Mouse (Mus musculus) heart, postnatal 0 days (tissue): ENCODE results near the gene B3gnt2. TPM values are rescaled to one million over a fixed set of nuclear protein-coding genes. Genes with fewer than 3 reads are reported as not detected.

ENCODE experiments used
- ATAC-seq: fragments of 200-750 bp; cut with Nextera tagmentation; 2 replicates; pipeline ENCODE4 v1.8.0; 2017; ENCODE audit warnings: low read depth, moderate number of reproducible peaks, moderate library complexity; ENCODE audit not compliant: insufficient read depth
- DNase-seq: peaks from one replicate; pipeline ENCODE4 v3.0.0-alpha.2; 2016; ENCODE audit warnings: low spot score
- H3K27ac ChIP-seq: fragments of 300-500 bp; sonication (generic); 2 replicates; pipeline ENCODE4 v1.5.1; 2014; ENCODE audit warnings: low read depth, mild to moderate bottlenecking
- H3K27me3 ChIP-seq: fragments of 300-500 bp; sonication (generic); 2 replicates; pipeline ENCODE4 v1.6.1; 2014; ENCODE audit warnings: low read length, mixed read lengths; ENCODE audit not compliant: control insufficient read depth, insufficient read depth
- H3K36me3 ChIP-seq: fragments of 300-500 bp; sonication (generic); replicated peaks from 2 replicates; pipeline ENCODE4 v1.6.1; 2014; ENCODE audit warnings: low read length, mixed read lengths; ENCODE audit not compliant: control insufficient read depth, insufficient read depth
- H3K4me1 ChIP-seq: fragments of 300-500 bp; sonication (generic); 2 replicates; pipeline ENCODE4 v1.6.1; 2014; ENCODE audit warnings: antibody characterized with exemption; ENCODE audit not compliant: control insufficient read depth, insufficient read depth
- H3K4me2 ChIP-seq: fragments of 300-500 bp; sonication (generic); 2 replicates; pipeline ENCODE4 v1.6.1; 2014; ENCODE audit warnings: low read depth, mild to moderate bottlenecking, low read length, moderate library complexity
- H3K4me3 ChIP-seq: fragments of 300-500 bp; sonication (generic); 2 replicates; pipeline ENCODE4 v1.5.1; 2014; ENCODE audit warnings: low read depth, low read length
- H3K9ac ChIP-seq: fragments of 300-500 bp; sonication (generic); replicated peaks from 2 replicates; pipeline ENCODE4 v1.6.1; 2014; ENCODE audit warnings: low read depth, low read length, mixed read lengths
- H3K9me3 ChIP-seq: fragments of 300-500 bp; sonication (generic); replicated peaks from 2 replicates; pipeline ENCODE4 v1.6.1; 2016; ENCODE audit warnings: low read length; ENCODE audit not compliant: control insufficient read depth
- CTCF ChIP-seq: IDR thresholded peaks from 2 replicates; pipeline ENCODE4 v1.5.1; 2016; ENCODE audit warnings: antibody characterized with exemption, control low read depth, low read depth
- EP300 ChIP-seq: IDR thresholded peaks from 2 replicates; pipeline ENCODE4 v1.6.1; 2016; ENCODE audit warnings: antibody characterized with exemption, low read depth
- WGBS: fragments of 180-500 bp; shearing (Covaris S2); extraction: QIAGEN DNeasy Blood & Tissue Kit; methylation state at CpG from one replicate; pipeline ENCODE4 v1.1.7; 2014; 5-methylcytosine and 5-hydroxymethylcytosine counted together
- polyA plus RNA-seq: library from polyadenylated mRNA; unstranded; fragments of >200 nt; fragmentation: Nextera tagmentation; extraction: Ambion mirVana; gene quantifications from 2 replicates; pipeline ENCODE4 v1.2.1, GENCODE M21; 2015
- total RNA-seq: library from RNA; depleted of rRNA; stranded (reverse); fragments of >200 nt; gene quantifications from 2 replicates; pipeline ENCODE4 v1.2.3, GENCODE M21; 2014; ENCODE audit warnings: low replicate concordance

B3gnt2 gene
- total and polyA plus RNA-seq, 2 experiments from 2014 or later: 5.9 to 22.6 TPM

GRCm38 (mm10) chr11:22828988-22829632, 31.7 kb downstream of the B3gnt2 start:
- WGBS: 95% methylated on average over 15 of the region's 15 CpGs
- Histone ChIP-seq H3K9ac (no peak overlapping the region), H3K36me3 (0 out of 2 replicates have a peak, but pooled peaks cover 6% of the 10 kb centered on the region), H3K4me2 (no peak overlapping the region), H3K4me1 (0 out of 2 replicates have a peak, but pooled peaks cover 15% of the 10 kb centered on the region), H3K27me3 (no peaks in the 10 kb centered on the region), H3K27ac (no peak overlapping the region), H3K9me3 (no peaks in the 10 kb centered on the region), H3K4me3 (no peak overlapping the region)
- no peak for ATAC-seq
- DNase-seq: no peak
- no peak for TF ChIP-seq CTCF

DNA sequence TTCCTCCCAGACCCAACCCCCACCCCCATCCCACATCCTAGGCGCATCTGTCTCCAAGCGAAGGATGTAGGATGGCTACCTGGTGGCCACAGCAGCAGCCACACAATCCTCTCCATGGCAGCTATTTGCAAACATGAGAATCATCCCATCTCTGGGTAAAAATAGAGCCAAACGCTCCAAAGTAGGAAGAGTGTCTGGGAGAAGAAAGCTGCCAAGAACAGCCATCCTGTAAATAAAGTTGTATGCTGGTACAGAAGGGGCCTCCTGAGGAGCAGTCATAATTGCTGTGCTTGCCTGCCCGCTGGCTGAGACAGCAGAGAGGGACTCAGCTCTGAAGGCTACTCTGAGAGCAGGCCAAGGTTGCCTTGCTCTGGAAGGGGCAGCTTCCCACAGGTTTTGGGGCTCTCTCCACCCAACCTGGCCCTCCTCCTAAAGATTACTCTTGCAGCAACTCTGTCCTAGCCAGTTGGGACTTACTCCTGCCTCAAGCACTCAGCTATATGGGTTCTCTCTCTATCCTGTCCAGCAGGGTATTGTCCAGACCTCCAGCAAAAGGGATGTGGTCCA, 33.2 kb downstream of the B3gnt2 start:
- Histone ChIP-seq H3K27me3 (no peaks in the 10 kb centered on the region), H3K9me3 (no peaks in the 10 kb centered on the region), H3K9ac (no peak overlapping the region), H3K36me3 (no peaks in the 10 kb centered on the region), H3K4me2 (no peak overlapping the region), H3K4me1 (0 out of 2 replicates have a peak, but pooled peaks cover 15% of the 10 kb centered on the region), H3K27ac (no peak overlapping the region), H3K4me3 (no peak overlapping the region)
- 73% methylated on average over 4 of the region's 4 CpGs for WGBS
- TF ChIP-seq EP300 (no peak), CTCF (no peak)
- ATAC-seq (no peak), DNase-seq (no peak)

DNA sequence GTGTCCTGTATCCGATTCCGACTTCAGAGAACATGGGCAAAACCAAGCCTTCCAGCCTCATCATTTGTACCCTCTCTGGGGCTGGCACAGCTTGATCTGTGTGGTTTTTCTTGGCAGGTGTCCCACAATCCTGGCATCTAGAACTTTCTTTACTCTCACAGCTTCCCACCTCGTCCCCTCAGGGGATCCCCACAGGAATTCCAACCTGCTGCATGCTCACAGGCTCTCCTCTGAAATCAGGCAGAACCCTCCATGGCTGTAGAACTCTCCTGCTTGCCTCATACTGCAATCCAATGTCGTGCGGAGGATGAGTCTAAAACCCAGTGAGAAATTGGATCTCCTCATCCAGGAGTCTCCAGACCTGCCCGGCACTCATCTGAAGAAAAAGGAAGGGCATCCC, 34.1 kb downstream of the B3gnt2 start:
- no peak overlapping the region for H3K9ac ChIP-seq
- 0 out of 2 replicates have a peak, but pooled peaks cover 15% of the 10 kb centered on the region for H3K4me1 ChIP-seq
- no peaks in the 10 kb centered on the region for H3K36me3 ChIP-seq
- no peak overlapping the region for H3K4me3 ChIP-seq
- ATAC-seq: no peak
- H3K27me3 ChIP-seq: no peaks in the 10 kb centered on the region
- DNase-seq: no peak
- no peak overlapping the region for H3K4me2 ChIP-seq
- no peak for TF ChIP-seq EP300
- TF ChIP-seq CTCF: no peak
- no peaks in the 10 kb centered on the region for H3K9me3 ChIP-seq
- H3K27ac ChIP-seq: no peak overlapping the region
- whole genome bisulfite sequencing: 82% methylated on average over 6 of the region's 6 CpGs

DNA sequence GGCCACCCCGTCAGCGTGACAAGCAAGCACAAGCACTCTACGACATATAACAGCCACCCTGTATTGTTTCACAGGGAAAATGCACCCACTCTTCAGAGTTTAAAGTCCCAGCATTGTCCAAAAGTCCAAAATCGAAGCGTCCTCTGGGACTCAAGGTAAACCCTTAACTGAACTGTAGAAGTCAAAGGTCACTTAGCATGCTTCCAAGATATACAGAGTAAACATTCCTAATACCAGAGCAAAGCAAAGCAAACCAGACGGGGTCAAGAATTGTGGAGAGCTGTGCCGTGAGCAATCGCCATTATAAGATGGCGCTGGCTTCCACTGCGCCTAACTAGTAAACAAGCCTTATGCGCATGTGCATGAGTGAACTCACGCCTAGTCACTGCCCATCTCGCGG, 34.7 kb downstream of the B3gnt2 start:
- WGBS: 93% methylated on average over 14 of the region's 14 CpGs
- Histone ChIP-seq H3K27me3 (no peaks in the 10 kb centered on the region), H3K4me2 (no peak overlapping the region), H3K27ac (no peak overlapping the region), H3K9ac (no peak overlapping the region), H3K4me3 (no peak overlapping the region), H3K4me1 (0 out of 2 replicates have a peak, but pooled peaks cover 15% of the 10 kb centered on the region), H3K36me3 (no peaks in the 10 kb centered on the region), H3K9me3 (no peaks in the 10 kb centered on the region)
- TF ChIP-seq CTCF (no peak), EP300 (no peak)
- DNase-seq (no peak), ATAC-seq (no peak)

- 0 out of 2 replicates have a peak, but pooled peaks cover 15% of the 10 kb centered on the region for H3K4me1 ChIP-seq
- DNase-seq (no peak), ATAC-seq (no peak)
- H3K4me3 ChIP-seq: no peak overlapping the region
- WGBS: 100% methylated on average over 1 of the region's 1 CpGs
- H3K36me3 ChIP-seq: no peaks in the 10 kb centered on the region
- TF ChIP-seq CTCF (no peak), EP300 (no peak)
- H3K9ac ChIP-seq: no peak overlapping the region
- H3K27me3 ChIP-seq: no peaks in the 10 kb centered on the region
- H3K27ac ChIP-seq: no peak overlapping the region
- H3K4me2 ChIP-seq: no peak overlapping the region
- H3K9me3 ChIP-seq: no peaks in the 10 kb centered on the region
Observed at GRCm38 (mm10) chr11:22825548-22825947, 35.2 kb downstream of the B3gnt2 start.
